Mouse (Mus musculus) granulocyte monocyte progenitor cell, adult 5-6 weeks (primary cell): Measurements from ENCODE around the gene Nmb. TPM values are rescaled to one million over a fixed set of nuclear protein-coding genes. Genes with fewer than 3 reads are reported as not detected.
A peak's percentile ranks its signal among the peaks of the same experiment; 100 is the strongest.

Experiments
- ATAC-seq: replicated peaks from 2 replicates; pipeline ENCODE4 v1.8.0; 2016; ENCODE audit warnings: mild to moderate bottlenecking, moderate TSS enrichment, inconsistent platforms; ENCODE audit not compliant: poor library complexity, severe bottlenecking
- total RNA-seq, 2 experiments: library from RNA; stranded (forward) in 1 of 2; stranded (reverse) in 1 of 2; fragments of 200-712, 200-1000 nt in 1 of 2; fragments of >200 nt in 1 of 2; fragmentation: Nextera tagmentation in 1 of 2; gene quantifications; 2 replicates each; pipeline ENCODE4 v1.2.3; 2014 to 2017

Nmb gene
- total RNA-seq, 2 experiments from 2014 or later: not detected

DNA sequence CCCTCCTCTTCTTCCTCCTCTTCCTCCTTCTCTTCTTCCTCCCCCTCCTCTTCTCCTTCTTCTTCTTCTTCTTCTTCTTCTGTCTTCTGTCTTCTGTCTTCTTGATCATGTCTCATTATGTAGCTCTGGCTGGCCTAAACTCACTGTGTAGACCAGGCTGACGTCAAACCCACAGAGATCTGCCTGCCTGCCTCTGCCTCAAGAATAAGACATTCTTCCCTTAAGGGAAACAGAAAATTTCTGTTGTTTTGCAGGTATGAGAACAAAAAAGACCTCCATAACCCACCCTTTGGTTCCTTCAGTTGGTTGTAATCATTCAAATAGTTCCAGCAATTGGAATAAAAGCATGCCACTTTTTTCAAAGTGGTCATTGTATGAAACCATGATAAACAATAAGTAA lies 40.7 kb downstream of the Nmb start:
- ATAC-seq: no peak

DNA sequence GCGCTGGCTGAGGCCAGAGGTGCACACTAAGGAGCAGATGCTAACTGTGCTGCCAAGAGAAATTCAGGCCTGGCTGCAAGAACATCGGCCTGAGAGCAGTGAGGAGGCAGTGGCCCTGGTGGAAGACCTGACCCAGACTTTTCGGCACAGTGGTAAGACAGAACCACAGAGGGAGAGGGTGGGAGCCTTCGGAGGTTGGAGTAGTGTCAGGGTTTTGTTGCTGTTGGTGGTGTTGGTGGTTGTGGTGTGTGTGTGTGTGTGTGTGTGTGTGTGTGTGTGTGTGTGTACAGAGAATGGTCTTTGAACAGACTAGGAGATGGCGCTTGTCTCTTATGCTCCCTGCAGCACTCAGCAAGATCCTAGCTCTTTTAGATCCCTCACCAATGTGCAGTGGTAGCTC lies 41.4 kb downstream of the Nmb start:
- no peak for ATAC-seq

DNA sequence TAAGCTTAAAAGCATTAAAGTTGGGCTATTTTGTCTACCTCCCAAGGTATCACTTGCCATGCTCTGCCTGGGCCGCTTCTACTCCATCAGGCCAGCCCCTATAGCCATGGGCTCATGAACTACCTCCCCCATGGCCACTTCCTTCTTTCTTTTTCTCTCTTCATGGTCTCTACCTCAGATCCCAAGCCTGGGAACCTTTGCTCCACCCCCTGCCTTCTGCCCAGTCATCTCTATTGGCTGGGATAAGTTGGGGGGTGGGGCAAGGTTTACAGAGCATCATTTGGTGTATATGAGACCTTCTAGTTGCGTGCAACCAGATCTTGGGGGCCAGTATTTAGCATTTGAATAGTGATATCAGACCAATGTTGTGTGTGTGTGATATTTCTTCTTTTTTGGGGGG lies 42.4 kb downstream of the Nmb start:
- peak; percentile 50 for ATAC-seq

DNA sequence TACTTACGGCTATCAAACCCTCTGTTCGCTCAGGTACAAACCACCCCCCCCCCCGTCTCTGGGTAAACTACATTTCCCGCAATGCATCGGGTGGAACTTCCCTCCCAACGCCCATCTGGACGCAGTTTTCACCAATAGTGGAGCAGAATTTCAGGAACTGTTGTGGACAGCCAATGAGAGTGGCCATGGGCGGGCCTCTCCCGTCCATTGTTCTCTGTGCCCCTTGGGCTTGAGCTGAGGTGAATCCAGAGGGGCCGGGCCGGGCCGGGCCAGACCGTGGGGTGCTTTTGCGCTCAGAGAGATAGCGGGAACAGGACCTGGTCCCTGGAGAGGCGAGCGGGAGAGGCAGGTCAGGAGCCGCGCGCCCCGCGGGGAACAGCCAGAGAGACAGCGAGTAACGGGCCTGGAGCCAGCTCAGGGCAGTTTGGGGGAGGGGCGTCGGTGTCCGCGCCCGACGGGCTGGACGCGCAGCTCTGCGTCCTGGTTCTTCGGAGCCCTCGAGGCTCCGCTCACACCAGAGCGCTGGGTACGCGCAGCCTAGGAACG lies 44.1 kb downstream of the Nmb start, which contains the start of gene Zscan2:
TSS of gene Zscan2 (plus strand) at position 192 of the 546 bp plus-strand sequence.
- ATAC-seq: peak; percentile 75

GRCm38 (mm10) chr7:80860227-80860626 lies 44.6 kb downstream of the Nmb start:
- peak; percentile 40 for ATAC-seq

DNA sequence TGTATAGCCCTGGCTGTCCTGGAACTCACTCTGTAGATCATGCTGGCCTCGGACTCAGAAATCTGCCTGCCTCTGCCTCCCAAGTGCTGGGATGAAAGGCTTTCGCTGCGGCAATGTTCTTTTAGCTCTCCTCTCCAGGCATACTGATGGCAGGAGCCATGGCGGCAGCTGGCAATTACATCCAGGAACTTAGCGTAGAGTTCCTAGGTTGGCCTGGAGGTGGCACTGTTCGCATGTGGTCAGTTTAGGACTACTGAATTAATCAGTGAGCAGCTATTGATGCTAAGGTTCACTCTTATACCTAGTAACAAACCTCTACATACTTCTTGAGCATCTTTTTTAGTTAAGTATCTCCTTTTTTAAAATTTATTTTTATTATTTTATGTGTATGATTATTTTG lies 47.7 kb downstream of the Nmb start:
- peak; percentile 61 for ATAC-seq

DNA sequence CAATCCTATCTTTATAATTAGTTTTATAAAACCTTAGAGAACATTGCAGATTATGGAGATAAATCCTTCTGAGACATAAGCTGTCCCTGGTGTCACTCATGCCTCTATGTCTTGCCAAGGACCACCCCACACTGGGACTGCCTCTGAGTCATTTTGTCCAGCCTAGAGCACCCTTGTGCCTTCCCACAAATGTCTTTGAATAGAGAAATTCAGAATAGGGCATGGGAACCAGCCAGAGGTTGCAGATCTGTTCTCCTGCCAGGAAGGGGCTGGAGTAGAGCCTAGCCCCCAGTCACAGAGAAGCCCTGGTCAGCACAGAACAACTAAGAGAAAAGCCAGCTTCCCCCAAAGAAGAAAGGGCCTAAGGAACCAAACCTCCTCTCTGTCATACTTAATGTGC lies 49.6 kb downstream of the Nmb start:
- ATAC-seq: no peak

- no peak for ATAC-seq
These were observed 51.7 kb downstream of the Nmb start for GRCm38 (mm10) chr7:80853218-80853617.

Other genes with a start within 250 kb of the Nmb start
- gene Crtc3, start 216.2 kb downstream of the Nmb start, total RNA-seq (2014; fragmentation: Nextera tagmentation): 21.7 and 33.0 TPM in 2 replicates
- 6.2 and 6.8 TPM in 2 replicates for gene Crtc3, start 216.2 kb downstream of the Nmb start, total RNA-seq (2017)
- 89.6 and 92.9 TPM in 2 replicates for gene Iqgap1, start 79.1 kb downstream of the Nmb start, total RNA-seq (2014; fragmentation: Nextera tagmentation)
- 85.5 and 95.4 TPM in 2 replicates for gene Iqgap1, start 79.1 kb downstream of the Nmb start, total RNA-seq (2017)
- gene Zscan2, start 44.2 kb downstream of the Nmb start, total RNA-seq (2014; fragmentation: Nextera tagmentation): 5.5 and 6.4 TPM in 2 replicates
- 5.6 and 6.9 TPM in 2 replicates for gene Zscan2, start 44.2 kb downstream of the Nmb start, total RNA-seq (2017)
- 23.6 and 33.8 TPM in 2 replicates for gene Wdr73, start 3.8 kb downstream of the Nmb start, total RNA-seq (2014; fragmentation: Nextera tagmentation)
- gene Wdr73, start 3.8 kb downstream of the Nmb start, total RNA-seq (2017): 27.2 and 31.5 TPM in 2 replicates
- gene Sec11a, start 42.7 kb upstream of the Nmb start, total RNA-seq (2014; fragmentation: Nextera tagmentation): 144 and 167 TPM in 2 replicates
- 393 and 465 TPM in 2 replicates for gene Sec11a, start 42.7 kb upstream of the Nmb start, total RNA-seq (2017)
- gene Zfp592, start 88.6 kb upstream of the Nmb start, total RNA-seq (2014; fragmentation: Nextera tagmentation): 26.4 and 37.5 TPM in 2 replicates
- 21.8 and 24.4 TPM in 2 replicates for gene Zfp592, start 88.6 kb upstream of the Nmb start, total RNA-seq (2017)
- 0.19 and 2.2 TPM in 2 replicates for gene Alpk3, start 152.5 kb upstream of the Nmb start, total RNA-seq (2014; fragmentation: Nextera tagmentation)
- 0.62 and 0.73 TPM in 2 replicates for gene Alpk3, start 152.5 kb upstream of the Nmb start, total RNA-seq (2017)
- gene Slc28a1, start 209.7 kb upstream of the Nmb start, total RNA-seq (2014; fragmentation: Nextera tagmentation): not detected in 2 replicates
- gene Slc28a1, start 209.7 kb upstream of the Nmb start, total RNA-seq (2017): not detected in 2 replicates